Mouse (Mus musculus) thymus, adult 2 months (tissue): Measurements from ENCODE around the gene Dbr1.
"Not testable (repeated sequence)": the region's sequence is repeated elsewhere in the genome, so short reads cannot be mapped to it uniquely, and the experiment has no call there.

Experiments used
- CTCF ChIP-seq: fragments of 200-500 bp; IDR thresholded peaks from 2 replicates; pipeline ENCODE4 v1.5.1; 2012; ENCODE audit warnings: mild to moderate bottlenecking, control low read depth, low read length, moderate library complexity, borderline replicate concordance; ENCODE audit not compliant: control insufficient read depth, poor library complexity, insufficient read depth; ENCODE audit errors: extremely low read depth
- POLR2A ChIP-seq: fragments of 200-500 bp; IDR thresholded peaks from 2 replicates; pipeline ENCODE4 v1.6.1; 2012; ENCODE audit warnings: mild to moderate bottlenecking, low read length, control low read depth, moderate library complexity; ENCODE audit not compliant: control insufficient read depth, poor library complexity, insufficient read depth; ENCODE audit errors: extremely low read depth

- not testable (repeated sequence) for TF ChIP-seq CTCF, POLR2A
These were observed 23.5 kb downstream of the Dbr1 start for GRCm38 (mm10) chr9:99599127-99599526.
